Mouse (Mus musculus) adrenal gland, postnatal 36 days (tissue): ENCODE measurements around the gene Gtf2ird1. TPM values are rescaled to one million over a fixed set of nuclear protein-coding genes. Genes with fewer than 3 reads are reported as not detected.
"Not testable (repeated sequence)": the region's sequence is repeated elsewhere in the genome, so short reads cannot be mapped to it uniquely, and the experiment has no call there.

Experiments used
- DNase-seq, 2 experiments: peaks; one replicate each; pipeline ENCODE4 v3.0.0; 2021; ENCODE audit warnings: mixed read lengths in 1 of 2
- long read RNA-seq, 2 experiments: library from polyadenylated mRNA; stranded (forward); transcript quantifications; one replicate each; pipeline ENCODE4 v2.0.0; 2021; ENCODE audit warnings: borderline sequencing depth in 2 of 2
- total RNA-seq, 2 experiments: library from RNA; stranded (reverse); gene quantifications; 2 replicates each; pipeline ENCODE4 v1.2.3; 2021

Gene Gtf2ird1
- total RNA-seq: 10 to 100 TPM; 44.4 to 59.1 TPM
- long read RNA-seq, experiment 1, partial matches to known transcripts: 12 of 16 reads
- long read RNA-seq, experiment 1, other reads (novel, unspliced or antisense): 3 of 16 reads
- long read RNA-seq, experiment 2, partial matches to known transcripts: 5 of 10 reads
- long read RNA-seq, experiment 2, other reads (novel, unspliced or antisense): 4 of 10 reads

DNA sequence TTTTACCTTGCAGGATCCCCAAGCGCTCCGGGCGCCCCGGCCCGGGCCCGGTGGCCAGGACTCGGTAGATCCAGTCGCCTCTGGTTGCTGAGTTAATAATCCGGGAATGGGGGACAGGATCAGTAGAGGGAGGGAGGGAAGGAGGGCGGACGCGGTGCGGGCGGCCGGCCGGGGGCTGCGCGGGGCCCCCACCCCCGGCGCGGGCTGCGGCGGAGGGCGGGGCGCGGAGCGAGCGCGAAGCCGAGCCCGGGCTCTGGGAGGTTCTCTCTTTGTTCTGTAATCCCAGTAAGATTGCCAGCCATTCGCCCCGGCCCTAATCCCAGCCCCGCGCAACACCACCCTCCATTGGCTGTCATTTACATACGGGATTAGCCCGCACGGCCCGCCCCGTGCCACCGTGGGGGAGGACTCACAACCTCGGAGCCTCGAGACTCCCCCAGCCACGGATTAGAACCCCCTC, at the start of gene Gtf2ird1:
Gtf2ird1 (minus strand) TSS at position 214 of the 460 bp plus-strand sequence.
- DNase-seq: peak; percentile 83 to 84

DNA sequence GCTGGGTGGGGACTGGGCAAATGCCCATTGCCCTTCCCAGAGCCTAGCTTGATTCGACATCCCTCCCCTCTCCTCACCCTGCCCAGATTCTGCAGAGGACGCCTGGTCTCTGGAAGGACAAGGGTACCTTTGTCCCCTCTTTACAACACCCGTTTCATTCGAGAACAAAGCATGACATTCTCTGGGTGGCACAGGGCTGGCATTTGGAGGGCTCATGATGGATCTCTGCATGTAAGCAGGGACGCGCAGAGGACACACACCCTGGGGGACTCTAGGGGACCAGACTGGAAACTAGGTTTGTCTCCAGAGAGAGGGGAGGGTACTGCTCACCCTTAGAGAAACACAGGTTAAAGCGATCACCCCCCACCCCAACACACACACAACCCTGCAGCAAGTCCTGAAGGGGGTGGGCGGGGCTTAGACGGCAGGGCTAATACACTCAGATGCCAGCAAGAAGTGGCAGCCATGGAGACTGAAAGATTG, 49.3 kb upstream of the Gtf2ird1 start:
- no peak for DNase-seq

DNA sequence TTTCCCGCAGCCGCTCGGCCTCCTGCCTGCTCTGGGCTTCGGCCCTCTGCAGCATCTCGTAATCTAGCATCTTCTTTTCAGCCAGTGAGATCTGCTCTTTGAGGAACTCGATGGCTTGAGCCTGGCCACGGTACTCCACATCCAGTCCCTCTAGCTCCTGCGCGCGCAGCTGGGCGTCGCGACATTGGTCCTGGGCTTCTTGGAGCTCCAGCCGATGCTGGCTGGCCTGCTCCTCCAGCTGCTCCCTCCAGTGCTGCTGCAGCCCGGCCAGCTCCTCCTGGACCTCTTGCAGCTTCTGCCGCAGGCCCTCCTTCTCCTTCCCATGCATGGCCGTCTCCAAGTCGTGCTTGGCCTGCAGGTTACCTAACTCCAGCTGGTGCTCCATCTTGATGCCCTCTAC, 46.1 kb upstream of the Gtf2ird1 start:
- DNase-seq: no peak

DNA sequence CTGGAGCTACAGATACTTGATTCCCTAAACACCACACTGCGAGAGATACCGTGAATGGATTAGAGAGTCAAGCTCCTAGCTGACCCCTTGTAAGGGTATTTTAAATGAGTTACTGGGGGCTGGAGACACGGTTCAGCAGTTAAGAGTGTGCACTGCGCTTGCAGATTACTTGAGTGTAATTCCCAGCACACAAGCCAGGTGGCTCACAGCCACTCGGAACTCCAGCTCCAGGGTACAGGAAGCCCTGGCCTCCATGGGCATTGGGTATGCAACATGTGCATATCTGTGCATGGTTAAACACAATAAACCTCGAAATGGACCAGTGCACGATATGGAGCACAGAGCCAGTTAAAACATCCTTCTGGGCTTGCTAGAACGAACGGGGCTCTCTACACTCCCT, 44.9 kb upstream of the Gtf2ird1 start:
- peak in 1 of 2 experiments; percentile 20 for DNase-seq

DNA sequence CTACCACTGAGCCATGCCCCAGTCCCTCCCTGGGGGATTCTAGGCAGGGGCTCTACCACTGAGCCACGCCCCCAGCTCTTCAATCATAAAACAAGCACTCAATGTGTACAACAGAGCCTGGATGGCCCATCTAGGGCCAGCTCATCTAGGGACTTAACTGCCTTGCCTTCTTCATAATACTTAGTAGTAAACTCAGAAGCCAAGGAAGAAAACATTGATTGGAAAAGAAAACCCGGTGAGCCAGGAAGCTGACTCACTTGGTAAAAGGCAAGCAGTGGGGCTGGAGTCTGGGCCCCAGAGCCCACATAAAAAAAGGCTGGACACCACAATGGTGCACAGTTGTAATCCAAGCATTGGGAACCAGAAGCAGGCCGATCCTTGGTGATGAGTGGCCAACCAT, 44.2 kb upstream of the Gtf2ird1 start:
- DNase-seq: no peak

DNA sequence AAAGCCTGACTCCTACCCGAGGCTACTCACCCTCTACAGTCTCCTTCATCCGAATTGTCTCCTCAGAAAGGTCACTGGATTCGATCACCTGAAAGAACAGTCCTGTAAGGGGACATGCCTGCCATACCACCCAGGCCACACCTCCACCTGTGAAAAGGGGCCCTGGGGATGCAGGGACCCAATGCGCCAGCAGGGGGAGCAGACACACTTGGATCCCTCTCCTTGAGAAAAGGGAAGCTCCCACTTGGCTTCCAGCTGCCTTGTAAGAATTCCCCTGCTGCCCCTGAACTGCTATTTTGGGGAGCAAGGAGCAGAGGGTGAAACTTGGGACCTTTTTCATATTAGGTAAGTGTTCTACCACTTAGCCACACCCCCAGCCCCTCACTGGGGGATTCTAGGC, 43.5 kb upstream of the Gtf2ird1 start:
- DNase-seq: peak; percentile 60 to 68

DNA sequence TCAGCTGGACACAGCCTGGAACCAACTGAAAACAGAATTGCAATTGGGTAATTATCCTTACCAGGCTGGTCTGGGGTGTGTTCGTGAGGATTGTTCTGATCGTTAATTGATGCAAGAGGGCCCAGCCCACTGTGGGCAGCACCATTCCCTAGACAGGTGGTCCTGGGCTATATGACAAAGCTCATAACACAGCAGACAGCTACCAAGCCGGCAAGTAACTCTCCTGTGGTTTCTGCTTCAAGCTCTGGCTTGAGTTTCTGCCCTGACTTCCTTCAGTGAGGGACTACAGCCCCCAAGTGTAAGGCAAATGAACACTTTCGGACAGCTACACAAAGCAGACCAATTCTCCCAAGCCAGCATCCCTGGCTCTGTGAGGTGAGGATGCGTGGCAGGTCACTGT, 40.5 kb upstream of the Gtf2ird1 start:
- DNase-seq: no peak

DNA sequence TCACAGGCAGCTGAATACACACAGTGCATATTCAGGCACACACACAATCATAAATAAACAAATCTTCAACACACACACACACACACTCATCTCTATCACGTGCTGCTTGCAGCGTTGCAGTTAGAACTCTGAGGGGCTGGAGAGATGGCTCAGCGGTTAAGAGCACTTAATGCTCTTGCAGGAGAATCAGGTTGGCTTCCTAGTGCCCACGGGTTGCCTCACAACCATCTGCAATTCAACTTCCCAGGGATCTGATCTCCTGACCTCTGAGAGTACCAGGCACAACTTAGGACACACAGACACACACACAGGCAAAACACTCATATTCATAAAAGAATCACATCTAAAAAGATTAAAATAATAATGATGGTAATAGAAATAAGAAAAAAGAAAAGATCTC, 39.3 kb upstream of the Gtf2ird1 start:
- no peak for DNase-seq

DNA sequence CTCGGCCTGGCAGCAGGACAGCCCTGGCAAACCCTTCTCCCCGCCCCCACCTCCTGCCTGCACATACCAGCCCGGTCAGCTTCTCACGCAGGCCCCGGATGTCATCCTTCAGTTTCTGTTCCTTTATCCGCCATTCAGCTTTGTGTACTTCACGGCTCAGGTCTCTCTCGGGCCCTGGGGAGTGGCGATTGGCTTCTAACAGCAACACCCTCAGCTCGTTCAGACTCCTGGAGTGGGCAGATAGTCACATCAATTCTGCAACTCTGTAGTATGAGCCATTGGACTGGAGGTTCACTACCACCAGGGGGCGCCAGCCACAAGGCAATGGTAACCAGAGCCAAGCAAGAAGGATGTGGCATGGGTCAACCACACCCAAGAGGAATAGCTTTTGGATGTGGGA, 37.6 kb upstream of the Gtf2ird1 start:
- peak; percentile 91 to 93 for DNase-seq

DNA sequence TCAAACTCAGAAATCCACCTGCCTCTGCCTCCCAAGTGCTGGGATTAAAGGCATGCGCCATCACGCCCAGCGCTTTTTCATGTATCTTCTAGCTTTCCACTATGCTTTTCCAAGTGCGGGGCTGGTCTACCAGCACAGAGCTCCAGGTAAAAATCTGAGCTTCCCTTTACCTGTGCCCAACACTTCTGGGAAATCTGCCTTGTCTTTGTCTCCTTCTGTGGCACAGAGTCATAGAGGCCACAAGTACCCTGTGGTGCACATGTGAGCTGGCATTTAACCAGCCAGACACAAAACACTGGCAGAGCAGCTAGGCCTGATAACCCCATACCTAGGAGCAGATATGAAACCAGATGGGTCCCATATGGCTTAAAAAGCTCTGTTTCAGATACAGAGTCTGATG, 36.4 kb upstream of the Gtf2ird1 start:
- DNase-seq: no peak

DNA sequence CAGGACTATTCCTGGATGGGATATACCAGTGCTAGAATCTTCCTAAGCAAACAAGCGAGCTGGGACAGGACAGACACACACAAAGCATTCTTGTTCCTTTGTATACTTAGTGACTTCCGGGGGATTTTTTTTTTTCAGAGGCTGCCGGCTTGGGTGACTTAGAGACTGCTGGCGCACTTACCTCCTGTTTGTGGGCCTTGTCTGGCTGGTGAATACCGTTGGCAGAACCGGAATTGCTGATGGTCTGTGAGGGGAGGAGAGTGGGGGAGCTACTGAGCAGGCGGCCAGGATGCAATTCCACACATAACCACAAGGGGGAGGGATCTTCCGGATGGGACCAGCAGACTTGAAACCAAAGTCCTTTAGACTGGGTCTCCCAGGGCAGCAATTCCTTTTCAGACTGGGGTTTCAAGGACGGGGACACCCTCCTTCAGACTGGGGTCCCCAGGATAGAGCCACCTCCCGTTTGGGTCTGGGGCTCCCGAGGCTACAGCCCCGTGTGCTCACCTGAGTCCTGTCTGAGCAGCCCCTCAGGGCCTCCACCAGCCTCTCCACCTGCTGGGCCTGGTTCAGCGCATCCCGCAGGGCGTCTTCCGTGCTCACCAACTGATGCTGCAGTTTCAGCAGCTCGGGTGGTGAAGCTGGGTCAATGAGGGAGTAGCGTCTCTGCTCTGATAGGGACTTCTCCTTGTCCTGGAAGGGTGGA, 35.3 kb upstream of the Gtf2ird1 start:
- DNase-seq: peak; percentile 83 to 89

DNA sequence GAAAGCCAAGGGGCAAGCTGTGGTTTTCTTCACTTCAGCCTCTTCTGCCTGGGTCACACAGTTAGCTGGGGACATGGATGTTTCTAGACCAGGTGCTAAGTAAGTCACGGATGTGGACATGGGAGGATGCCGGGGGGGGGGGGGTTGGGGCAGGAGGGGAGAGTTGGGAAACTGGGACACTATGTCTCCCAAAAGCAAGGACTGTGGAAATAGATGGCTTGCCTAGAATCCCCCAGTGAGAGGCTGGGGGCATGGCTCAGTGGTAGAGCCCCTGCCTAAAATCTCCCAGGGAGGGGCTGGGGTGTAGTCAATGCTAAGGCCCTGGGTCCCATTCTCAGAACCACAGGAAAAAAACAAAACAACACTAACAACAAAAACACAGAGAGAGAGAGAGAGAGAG, 34.7 kb upstream of the Gtf2ird1 start:
- DNase-seq: no peak

DNA sequence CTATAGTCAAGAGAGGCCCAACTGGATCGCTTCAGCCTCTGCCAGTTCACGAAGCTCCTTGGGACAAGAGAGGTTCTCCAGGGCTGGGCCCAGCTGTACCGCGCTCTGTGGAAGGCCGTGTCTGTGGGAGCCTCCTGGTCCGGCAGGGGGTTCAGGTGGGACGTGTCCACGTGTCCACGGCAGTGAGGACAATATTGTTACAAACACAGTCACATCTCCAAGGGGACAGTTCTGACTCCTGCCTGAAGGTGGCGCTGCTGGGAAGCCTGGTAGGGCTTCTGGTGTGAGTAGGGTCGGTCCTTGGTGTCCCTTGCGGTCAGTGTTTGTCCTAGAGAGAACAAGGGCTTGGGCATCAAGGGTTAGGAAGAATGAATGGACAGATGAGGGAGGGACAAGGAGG, 33.9 kb upstream of the Gtf2ird1 start:
- peak; percentile 14 to 21 for DNase-seq

DNA sequence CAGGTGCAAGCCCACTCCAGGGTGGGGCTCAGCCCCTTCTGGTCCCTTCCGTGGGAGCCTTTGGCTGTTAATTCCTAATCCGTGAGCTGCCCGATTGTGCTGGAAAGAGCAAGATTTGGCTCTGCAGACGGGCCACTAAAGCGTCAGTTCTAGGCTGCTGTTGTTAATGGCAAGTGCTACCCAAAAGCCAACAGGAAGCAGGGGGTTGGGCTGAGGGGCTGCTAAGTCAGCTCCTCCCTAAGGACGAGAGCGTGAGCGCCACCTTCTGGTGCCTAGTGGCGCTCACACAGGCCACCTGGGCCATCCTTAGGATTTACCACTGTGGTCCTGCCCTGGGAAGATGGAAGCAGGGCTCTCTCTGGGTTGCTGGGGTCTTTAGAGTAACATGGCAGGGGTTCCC, 33.1 kb upstream of the Gtf2ird1 start:
- peak in 1 of 2 experiments; percentile 37 for DNase-seq

DNA sequence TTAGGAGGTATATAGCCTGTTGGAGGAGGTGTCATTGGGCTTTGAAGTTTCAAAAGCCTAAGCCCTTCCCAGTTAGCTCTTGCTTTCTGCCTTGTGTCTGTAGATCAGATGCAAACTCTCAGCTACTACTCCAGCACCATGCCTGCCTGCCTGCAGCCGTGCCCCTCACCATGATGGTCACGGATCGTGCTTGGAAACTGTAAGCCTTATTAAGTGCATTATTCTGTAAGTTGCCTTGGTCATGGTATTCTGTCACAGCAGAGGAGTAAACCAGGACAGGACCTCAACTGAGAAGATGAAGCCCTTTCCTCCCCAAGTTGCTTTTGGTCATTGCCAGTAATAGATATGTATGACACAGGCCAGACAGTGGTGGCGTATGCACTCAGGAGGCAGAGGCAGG, 32.1 kb upstream of the Gtf2ird1 start:
- no peak for DNase-seq

DNA sequence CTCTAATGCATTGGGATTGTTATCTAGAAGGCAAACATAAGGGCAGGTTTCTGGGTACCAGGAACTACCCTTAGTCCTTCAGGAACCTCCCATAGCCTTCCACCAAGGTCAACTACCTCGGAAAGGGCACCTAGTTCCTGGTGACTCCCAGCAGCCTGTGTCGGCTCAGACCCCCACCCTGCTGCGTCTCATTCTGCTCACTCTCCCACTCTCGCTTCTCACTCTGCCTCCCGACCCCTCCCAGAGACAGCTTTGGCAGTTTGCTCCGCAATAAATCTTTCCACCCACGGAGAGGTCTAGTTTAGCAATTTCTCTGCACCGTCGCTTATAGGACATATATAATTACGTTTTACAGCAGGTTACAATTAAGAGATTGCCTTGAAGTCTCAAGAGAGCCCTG, 31.5 kb upstream of the Gtf2ird1 start:
- no peak for DNase-seq

DNA sequence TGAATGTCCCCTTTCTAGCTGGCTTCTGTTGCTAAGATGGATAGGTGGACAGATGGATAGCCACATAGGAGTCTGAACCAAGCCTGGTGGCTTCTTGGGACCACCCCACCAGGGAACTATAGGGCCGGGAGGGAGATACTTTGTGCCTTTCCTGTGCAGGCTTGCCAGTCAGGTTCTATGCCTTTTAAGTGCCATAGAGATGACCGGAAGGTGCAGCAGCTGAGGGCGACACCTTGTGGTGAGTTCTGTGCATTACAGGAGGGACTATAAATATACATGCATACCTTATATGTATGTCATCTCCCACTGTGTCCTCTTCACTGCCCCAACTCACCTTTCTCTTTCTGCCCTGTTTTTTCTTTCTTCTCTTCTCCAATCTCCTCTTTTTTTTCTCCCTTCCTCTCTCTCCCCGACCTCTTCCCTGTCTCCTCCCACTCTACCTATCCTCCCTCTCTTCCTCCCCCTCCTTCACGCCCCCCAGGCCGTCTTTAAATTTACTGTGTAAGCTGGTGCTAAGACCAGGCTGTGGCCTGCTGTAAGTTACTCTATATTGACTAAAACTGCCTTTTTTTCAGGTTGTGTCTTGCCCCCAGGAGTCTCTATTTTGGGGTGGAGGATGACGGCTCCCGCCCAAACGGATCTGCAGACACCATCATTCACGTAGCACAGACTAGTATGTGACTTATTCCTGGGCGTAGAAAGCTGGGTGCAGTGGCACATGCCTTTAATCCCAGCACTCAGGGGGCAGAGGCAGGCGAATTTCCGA, 29.6 kb upstream of the Gtf2ird1 start:
- DNase-seq: peak; percentile 67 to 75

DNA sequence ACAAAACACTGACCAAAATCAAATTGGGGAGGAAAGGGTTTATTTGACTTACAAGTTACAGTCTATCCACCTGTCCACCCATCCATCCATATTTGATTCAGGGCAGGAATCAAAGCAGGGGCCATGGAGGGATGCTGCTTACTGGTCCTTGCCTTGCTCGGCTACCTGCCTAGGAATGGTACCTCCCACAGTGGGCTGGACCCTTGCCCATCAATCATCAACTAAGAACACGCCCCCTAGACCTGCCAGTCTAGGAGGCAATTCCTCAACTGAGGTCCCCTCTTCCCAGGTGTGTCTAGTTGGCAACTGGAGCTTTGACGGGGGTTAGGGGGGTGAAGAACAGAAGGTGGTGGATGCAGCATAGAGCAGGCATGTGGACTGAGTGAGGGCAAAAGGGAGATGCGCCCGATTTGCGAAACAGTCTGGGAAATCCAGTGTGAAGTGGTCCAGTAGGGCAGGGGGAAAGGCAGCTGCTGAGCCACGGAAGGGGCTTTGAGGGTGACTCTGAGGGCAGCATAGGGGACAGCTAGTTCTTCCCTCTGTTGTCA, 28.7 kb upstream of the Gtf2ird1 start:
- no peak for DNase-seq

DNA sequence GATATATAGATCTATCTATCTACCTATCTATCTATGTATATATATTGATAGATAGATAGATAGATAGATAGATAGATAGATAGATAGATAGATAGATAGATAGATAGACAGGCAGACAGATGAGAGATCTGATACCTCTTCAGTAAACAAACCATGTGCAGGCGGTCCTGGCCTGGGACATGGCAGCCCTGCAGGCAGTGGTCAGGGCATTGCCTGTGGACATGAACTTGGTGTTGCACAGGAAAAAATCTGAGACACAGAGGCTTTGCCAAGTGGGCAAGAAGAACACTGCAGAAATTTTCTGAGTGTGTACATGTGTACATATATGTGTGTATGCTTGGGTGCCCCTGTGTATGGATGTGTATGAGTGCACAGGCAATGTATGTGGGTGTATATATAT, 26.8 kb upstream of the Gtf2ird1 start:
- DNase-seq: no peak

DNA sequence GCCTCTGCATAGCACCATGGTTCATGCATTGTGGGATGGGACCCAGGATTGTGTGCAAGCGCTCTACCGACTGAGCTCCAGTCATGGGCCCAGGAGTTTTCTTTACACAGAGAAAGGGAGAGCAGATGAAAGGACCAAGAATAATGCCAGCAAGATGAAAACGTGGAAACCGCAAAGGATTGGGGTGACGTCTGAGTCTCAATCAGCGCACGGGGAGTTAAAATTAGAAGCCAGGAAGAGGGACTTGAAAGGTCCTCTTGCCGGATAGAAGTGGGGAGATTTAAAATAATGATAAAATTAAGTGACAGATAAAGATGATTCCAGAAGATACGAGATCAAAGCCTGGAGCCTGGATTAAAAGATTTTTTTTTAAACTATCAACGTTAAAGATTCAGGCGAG, 25.8 kb upstream of the Gtf2ird1 start:
- no peak for DNase-seq

DNA sequence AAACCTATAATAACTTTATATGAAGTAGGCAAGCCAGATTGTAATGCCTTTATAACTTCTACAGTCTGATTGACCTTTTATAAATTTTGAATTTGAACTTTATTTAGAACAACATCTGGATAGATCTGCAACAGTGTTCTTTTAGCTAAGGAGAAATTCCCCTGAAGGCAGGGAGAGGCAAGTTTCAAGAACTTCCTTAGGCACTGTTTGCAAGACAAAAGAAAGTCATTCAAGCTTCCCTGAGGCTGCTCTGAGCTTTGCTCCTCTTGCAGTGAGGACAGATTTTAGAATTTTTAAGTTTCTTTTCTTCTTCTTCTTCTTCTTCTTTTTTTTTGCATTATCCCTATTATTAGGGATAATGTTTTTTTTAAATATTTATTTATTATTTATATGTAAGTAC, 22.4 kb upstream of the Gtf2ird1 start:
- DNase-seq: not testable (repeated sequence)

DNA sequence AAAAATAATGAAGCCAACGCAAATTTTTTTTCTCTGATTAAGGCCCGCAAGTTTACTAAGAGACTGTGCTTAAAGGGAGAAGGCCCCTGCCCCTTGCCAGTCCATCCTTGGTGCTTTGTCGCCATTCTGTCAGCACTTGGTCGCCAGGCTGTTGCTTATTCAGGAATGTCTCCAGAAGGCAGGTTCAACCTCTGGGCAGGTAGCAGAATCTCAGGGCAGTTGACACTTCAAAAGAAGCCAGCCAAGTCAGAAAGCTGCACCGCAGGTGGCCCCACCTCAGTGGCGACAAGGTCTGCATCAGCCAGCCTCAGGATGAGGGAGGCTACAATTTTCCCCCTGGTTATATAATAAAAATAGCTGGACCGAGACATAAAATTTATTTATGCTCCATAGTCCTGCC, 19.2 kb upstream of the Gtf2ird1 start:
- DNase-seq: not testable (repeated sequence)
